Mouse (Mus musculus) hindbrain, embryonic 13.5 days (tissue): ENCODE results near the gene Znrd1as. TPM values are rescaled to one million over a fixed set of nuclear protein-coding genes. Genes with fewer than 3 reads are reported as not detected.
A peak's percentile ranks its signal among the peaks of the same experiment; 100 is the strongest.

ENCODE experiments used
- ATAC-seq: fragments of 200-750 bp; cut with Nextera tagmentation; 2 replicates; pipeline ENCODE4 v1.8.0; 2017; ENCODE audit warnings: moderate TSS enrichment; ENCODE audit not compliant: low FRiP score
- H3K27ac ChIP-seq: fragments of 300-500 bp; sonication (generic); 2 replicates; pipeline ENCODE4 v1.5.1; 2015; ENCODE audit warnings: inconsistent platforms, mild to moderate bottlenecking, moderate library complexity
- H3K27me3 ChIP-seq: fragments of 300-500 bp; sonication (generic); 2 replicates; pipeline ENCODE4 v1.6.1; 2015; ENCODE audit warnings: mild to moderate bottlenecking, inconsistent platforms
- H3K36me3 ChIP-seq: fragments of 300-500 bp; sonication (generic); 2 replicates; pipeline ENCODE4 v1.6.1; 2015; ENCODE audit warnings: mild to moderate bottlenecking, inconsistent platforms
- H3K4me1 ChIP-seq: fragments of 300-500 bp; sonication (generic); replicated peaks from 2 replicates; pipeline ENCODE4 v1.6.1; 2015; ENCODE audit warnings: inconsistent platforms
- H3K4me2 ChIP-seq: fragments of 300-500 bp; sonication (generic); 2 replicates; pipeline ENCODE4 v1.6.1; 2015; ENCODE audit warnings: inconsistent platforms, mild to moderate bottlenecking, moderate library complexity
- H3K4me3 ChIP-seq: fragments of 300-500 bp; sonication (generic); 2 replicates; pipeline ENCODE4 v1.5.1; 2015; ENCODE audit warnings: mild to moderate bottlenecking, inconsistent platforms
- H3K9ac ChIP-seq: fragments of 300-500 bp; sonication (generic); 2 replicates; pipeline ENCODE4 v1.6.1; 2015; ENCODE audit warnings: mild to moderate bottlenecking, inconsistent platforms
- H3K9me3 ChIP-seq: fragments of 300-500 bp; sonication (generic); 2 replicates; pipeline ENCODE4 v1.6.1; 2016; ENCODE audit warnings: inconsistent platforms
- WGBS: fragments of 180-500 bp; shearing (Covaris S2); methylation state at CpG from one replicate; pipeline ENCODE4 v1.1.7; 2015; 5-methylcytosine and 5-hydroxymethylcytosine counted together
- polyA plus RNA-seq: library from polyadenylated mRNA; unstranded; fragments of >200 nt; fragmentation: Nextera tagmentation; extraction: Ambion mirVana; gene quantifications from 2 replicates; pipeline ENCODE4 v1.2.1, GENCODE M21; 2015

Znrd1as gene
- polyA plus RNA-seq, 1 experiment from 2014 or later = 6.3 TPM

DNA sequence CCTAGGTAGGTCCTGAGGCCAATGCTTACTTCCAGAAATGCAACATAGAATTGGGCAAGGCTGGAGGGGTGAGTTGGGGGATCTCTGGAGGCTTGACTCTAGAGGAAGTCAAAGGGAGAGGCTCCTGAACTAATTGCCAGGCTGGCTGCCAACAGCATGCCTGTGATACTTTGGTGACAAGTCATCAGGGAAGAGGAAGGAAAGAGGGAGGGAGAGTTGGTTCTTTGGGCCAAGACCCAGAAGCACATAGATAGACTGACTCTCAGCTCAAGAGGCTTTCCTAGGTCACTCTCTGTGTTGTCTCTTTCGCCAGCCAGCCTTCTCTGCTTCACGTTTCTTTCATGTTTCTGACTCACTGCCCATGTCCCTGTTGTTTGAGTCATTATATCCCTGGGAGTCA, 26.6 kb upstream of the Znrd1as start:
- H3K4me3 ChIP-seq = no peak overlapping the region
- H3K9ac ChIP-seq = no peak overlapping the region
- H3K36me3 ChIP-seq = no peaks in the 10 kb centered on the region
- WGBS = 75% methylated on average over 2 of the region's 2 CpGs
- H3K27me3 ChIP-seq = no peaks in the 10 kb centered on the region
- no peaks in the 10 kb centered on the region for H3K9me3 ChIP-seq
- H3K4me1 ChIP-seq = no peaks in the 10 kb centered on the region
- no peak overlapping the region for H3K27ac ChIP-seq
- no peak overlapping the region for H3K4me2 ChIP-seq
- ATAC-seq = no peak

DNA sequence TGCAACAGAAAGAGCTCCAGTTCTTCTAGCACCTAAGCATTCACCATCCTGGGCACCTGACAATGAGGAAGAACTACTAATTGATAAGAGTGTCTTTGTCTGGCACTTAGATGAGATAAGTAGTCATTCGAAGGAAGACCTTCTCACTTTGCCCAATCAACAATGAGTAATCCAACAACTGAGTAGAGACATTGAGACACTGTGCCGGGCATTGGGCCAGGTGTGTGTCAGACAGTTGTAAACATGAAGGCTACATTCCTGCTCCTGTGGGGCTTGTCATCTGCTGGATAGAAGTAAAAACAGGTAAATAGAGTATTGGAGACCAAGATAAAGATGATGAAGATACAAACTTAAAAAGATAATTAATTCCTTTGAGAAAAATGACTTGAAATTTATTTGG, 20.3 kb upstream of the Znrd1as start:
- Histone ChIP-seq H3K9me3 (no peaks in the 10 kb centered on the region), H3K27me3 (peaks cover 32% of the 10 kb centered on the region), H3K4me2 (no peak overlapping the region), H3K4me1 (peaks cover 7% of the 10 kb centered on the region), H3K36me3 (no peaks in the 10 kb centered on the region), H3K9ac (no peak overlapping the region), H3K27ac (no peak overlapping the region), H3K4me3 (no peak overlapping the region)
- 85% methylated on average over 2 of the region's 2 CpGs for WGBS
- no peak for ATAC-seq

DNA sequence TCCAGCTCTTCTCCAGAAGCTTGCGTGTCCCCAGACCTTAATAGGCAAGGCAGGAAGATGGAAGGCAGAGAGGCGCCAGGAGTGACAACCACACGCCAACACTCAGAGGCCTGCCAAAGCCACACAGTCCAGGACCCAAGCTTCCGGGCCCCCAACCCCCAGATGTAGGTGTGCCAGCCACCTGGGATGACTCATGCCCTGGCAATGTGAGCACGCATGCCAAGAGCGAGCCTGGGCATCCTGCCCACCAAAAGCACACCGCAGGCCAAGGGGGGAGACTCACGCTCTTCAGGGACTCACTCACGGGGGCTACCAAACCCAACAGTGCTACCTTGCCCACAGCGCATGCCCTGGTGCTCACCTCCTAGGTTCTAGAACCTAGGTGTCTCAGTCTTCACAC, 16.0 kb upstream of the Znrd1as start:
- ATAC-seq = no peak
- Histone ChIP-seq H3K9me3 (no peaks in the 10 kb centered on the region), H3K4me3 (peak overlapping the region; percentile 43), H3K4me1 (peaks cover 26% of the 10 kb centered on the region), H3K9ac (peak overlapping the region; percentile 66; the same call in 1 of the 2 replicates), H3K27me3 (peaks cover 63% of the 10 kb centered on the region), H3K4me2 (peak overlapping the region; percentile 76), H3K36me3 (no peaks in the 10 kb centered on the region), H3K27ac (no peak overlapping the region)
- WGBS = 62% methylated on average over 10 of the region's 10 CpGs

DNA sequence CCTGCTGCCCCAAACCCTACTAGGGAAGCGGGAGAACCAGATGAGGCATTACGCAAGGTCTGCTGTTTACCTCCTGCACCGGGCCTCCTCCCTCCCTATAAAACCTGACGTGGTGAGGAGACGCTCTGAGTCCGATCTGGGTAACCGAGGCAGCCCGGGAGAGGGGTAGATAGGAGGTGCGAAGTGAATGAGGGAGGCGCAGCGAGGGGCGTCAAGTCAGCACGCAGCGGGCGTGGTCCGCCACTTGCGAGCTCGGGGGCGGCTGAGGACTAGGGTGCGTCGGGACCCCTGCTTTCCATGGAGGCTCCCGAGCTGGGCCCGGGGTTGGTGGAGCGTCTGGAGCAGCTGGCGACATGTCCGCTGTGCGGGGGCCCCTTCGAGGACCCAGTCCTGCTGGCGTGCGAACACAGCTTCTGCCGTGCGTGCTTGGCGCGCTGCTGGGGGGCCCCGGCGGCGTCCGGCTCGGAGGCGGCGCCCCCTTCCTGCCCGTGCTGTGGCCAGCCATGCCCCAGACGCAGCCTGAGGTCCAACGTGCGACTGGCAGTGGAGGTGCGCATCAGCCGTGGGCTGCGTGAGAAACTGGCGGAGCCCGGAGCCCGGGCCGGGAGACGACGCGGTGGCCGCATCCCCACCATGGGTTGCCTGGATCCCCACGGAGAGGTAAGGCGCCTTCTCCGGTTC, 15.5 kb upstream of the Znrd1as start, which contains the start of gene Rnf39:
Rnf39 (plus strand) TSS at position 128 of the 681 bp plus-strand sequence.
- 3% methylated on average over 59 of the region's 59 CpGs for WGBS
- no peaks in the 10 kb centered on the region for H3K9me3 ChIP-seq
- no peak within 1 kb of the TSS for H3K27ac ChIP-seq
- peak within 1 kb of the TSS; percentile 66 for H3K9ac ChIP-seq
- peak within 1 kb of the TSS; percentile 76 for H3K4me2 ChIP-seq
- ATAC-seq = no peak
- H3K4me3 ChIP-seq = peak within 1 kb of the TSS; percentile 43
- no peaks in the 10 kb centered on the region for H3K36me3 ChIP-seq
- peaks cover 63% of the 10 kb centered on the region for H3K27me3 ChIP-seq
- H3K4me1 ChIP-seq = peaks cover 32% of the 10 kb centered on the region

DNA sequence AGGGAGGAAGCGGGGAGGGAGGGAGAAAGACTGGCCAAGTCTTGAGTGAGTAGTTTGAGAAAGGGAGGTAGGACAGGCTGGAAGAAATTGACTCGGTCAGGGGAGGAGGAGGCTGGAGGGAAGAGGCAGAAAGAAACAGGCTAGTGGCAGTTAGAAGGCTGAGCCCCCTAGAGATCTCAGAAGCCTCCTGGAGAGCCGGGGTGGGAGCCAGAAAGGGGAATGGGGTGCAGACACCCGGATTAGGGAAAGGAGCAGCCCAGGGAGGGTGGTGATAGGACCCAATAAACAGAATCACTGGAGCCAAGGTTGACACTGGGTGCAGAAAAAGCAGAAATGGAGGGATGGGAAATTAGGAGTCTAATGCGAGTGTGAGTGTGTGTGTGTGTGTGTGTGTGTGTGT, 14.7 kb upstream of the Znrd1as start:
- Histone ChIP-seq H3K4me1 (peaks cover 33% of the 10 kb centered on the region), H3K27me3 (peaks cover 63% of the 10 kb centered on the region), H3K9me3 (no peaks in the 10 kb centered on the region), H3K4me3 (no peak overlapping the region; the same call in 1 of the 2 replicates), H3K9ac (no peak overlapping the region), H3K27ac (no peak overlapping the region), H3K36me3 (peaks cover 5% of the 10 kb centered on the region), H3K4me2 (peak overlapping the region; percentile 76; the same call in 1 of the 2 replicates)
- 34% methylated on average over 5 of the region's 5 CpGs for WGBS
- no peak for ATAC-seq

DNA sequence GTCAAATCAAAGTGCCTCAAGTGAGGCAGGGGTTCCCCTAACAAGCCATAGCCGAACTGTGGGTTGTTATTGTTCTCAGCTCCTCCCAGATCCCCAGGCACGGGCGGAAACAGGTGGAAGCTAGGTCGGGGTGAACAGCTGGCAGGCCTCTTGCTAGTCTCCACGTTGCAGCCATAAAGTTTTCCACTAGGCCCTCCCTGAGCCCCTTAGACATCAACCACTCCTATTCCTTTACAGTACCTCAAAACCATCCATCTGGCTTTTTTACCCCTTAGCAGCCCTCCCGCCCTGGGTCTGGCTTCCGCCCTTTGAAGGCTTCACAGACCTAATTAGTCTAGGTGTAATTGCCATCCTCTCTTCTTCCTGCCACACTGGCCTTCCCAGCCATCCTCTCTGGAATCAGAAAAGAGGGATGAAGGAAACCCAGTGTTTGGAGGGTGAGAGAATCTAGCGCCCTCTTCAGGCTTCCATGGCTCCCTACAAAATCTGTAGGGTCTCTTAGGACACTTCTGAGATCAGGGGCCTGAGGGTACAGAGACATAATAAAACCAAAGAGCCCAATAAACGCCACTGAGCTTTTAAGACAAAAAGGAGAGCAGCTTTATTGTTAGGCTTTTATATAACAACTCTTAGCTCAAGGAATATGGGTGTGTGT, 14.1 kb upstream of the Znrd1as start:
- Histone ChIP-seq H3K4me1 (peaks cover 33% of the 10 kb centered on the region), H3K27ac (no peak overlapping the region), H3K27me3 (peaks cover 60% of the 10 kb centered on the region), H3K36me3 (peaks cover 10% of the 10 kb centered on the region), H3K9me3 (no peaks in the 10 kb centered on the region), H3K4me3 (no peak overlapping the region), H3K4me2 (no peak overlapping the region), H3K9ac (no peak overlapping the region)
- 36% methylated on average over 7 of the region's 9 CpGs for WGBS
- no peak for ATAC-seq

DNA sequence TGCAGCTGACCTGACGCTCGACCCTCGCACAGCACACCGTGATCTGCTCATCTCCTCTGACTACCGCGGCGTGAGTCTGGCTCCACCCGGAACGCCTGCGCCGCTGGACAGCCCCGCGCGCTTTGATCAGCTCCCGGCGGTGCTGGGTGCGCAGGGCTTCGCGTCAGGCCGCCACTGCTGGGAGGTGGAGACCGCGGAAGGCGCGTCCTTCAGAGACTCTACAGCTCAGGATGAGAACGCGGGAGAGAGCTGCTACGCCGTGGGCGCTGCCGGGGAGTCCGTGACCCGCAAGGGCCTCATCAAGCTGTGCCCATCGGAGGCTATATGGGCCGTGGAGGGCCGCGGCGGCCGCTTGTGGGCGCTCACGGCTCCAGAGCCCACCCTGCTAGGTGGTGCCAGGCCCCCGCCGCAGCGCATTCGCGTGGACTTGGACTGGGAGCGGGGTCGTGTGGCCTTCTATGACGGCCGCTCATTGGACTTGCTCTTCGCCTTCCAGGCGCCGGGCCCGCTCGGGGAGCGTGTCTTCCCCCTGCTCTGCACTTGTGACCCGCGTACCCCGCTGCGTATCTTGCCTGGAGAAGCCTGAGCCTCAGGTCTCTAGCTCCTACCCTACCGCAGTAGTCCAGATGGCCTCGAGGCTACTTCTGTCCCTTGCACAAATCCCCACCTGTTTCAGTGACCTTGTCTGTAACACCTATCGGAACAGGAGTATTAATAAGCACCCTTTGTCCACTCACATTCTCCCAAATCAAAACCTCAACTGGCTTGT, 11.2 kb upstream of the Znrd1as start:
- H3K4me1 ChIP-seq = peaks cover 47% of the 10 kb centered on the region
- peak overlapping the region; percentile 87 for H3K9ac ChIP-seq
- H3K36me3 ChIP-seq = peaks cover 15% of the 10 kb centered on the region
- H3K27me3 ChIP-seq = peaks cover 39% of the 10 kb centered on the region
- peak overlapping the region; percentile 58 for H3K4me3 ChIP-seq
- WGBS = under 1% methylated on average over 62 of the region's 62 CpGs
- ATAC-seq = peak; percentile 64
- H3K27ac ChIP-seq = peak overlapping the region; percentile 84
- peak overlapping the region; percentile 90 for H3K4me2 ChIP-seq
- H3K9me3 ChIP-seq = no peaks in the 10 kb centered on the region

DNA sequence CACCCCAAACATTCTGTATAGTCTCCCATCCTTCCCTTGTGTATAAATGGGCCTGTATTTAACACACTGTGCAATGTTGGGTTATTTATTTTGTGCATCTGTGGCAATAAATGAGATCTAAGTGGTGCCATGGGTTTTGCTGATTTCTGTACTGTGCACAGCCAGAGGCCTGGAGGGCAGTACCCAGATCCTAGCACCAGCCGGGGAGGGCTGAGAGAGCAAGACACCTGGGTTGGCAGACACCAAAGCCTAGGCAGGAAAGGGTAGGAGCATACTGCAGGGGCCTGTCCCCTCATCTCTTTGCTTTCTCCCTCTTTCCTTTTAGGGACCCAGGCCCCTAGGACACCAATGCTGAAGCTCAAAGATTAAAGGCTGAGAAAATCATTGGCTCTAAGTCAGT, 10.1 kb upstream of the Znrd1as start:
- Histone ChIP-seq H3K27me3 (peaks cover 29% of the 10 kb centered on the region), H3K27ac (0 out of 2 replicates have a peak overlapping the region, but pooled peaks have one; percentile 30), H3K4me3 (no peak overlapping the region), H3K9ac (no peak overlapping the region), H3K36me3 (peaks cover 15% of the 10 kb centered on the region), H3K9me3 (no peaks in the 10 kb centered on the region), H3K4me2 (no peak overlapping the region), H3K4me1 (peaks cover 38% of the 10 kb centered on the region)
- WGBS = 71% methylated on average over 1 of the region's 1 CpGs
- ATAC-seq = no peak

DNA sequence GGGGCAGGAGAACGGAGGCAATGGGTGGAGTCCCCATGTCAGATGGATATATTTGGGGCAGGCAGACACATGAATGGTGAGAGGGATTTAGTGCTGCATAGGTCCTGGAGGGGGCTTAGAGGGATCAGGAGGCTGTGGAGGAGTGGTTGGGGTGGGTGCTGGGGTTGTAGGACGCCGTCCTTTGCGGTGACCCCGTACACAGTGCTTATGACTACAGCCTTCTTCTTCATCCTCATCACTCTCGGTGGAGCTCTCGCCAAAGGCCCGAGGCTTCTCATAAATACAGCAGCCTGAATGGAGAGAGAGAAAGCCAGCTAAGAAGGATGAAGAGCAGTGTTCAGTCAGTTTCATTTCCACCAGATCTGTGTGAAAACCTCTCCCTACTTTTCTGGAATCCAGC, 9.1 kb upstream of the Znrd1as start:
- H3K4me2 ChIP-seq = no peak overlapping the region
- H3K9me3 ChIP-seq = no peaks in the 10 kb centered on the region
- no peak overlapping the region for H3K4me3 ChIP-seq
- WGBS = 95% methylated on average over 8 of the region's 8 CpGs
- peaks cover 35% of the 10 kb centered on the region for H3K4me1 ChIP-seq
- H3K36me3 ChIP-seq = peaks cover 15% of the 10 kb centered on the region
- no peak overlapping the region for H3K9ac ChIP-seq
- H3K27ac ChIP-seq = no peak overlapping the region
- peaks cover 19% of the 10 kb centered on the region for H3K27me3 ChIP-seq
- ATAC-seq = no peak

DNA sequence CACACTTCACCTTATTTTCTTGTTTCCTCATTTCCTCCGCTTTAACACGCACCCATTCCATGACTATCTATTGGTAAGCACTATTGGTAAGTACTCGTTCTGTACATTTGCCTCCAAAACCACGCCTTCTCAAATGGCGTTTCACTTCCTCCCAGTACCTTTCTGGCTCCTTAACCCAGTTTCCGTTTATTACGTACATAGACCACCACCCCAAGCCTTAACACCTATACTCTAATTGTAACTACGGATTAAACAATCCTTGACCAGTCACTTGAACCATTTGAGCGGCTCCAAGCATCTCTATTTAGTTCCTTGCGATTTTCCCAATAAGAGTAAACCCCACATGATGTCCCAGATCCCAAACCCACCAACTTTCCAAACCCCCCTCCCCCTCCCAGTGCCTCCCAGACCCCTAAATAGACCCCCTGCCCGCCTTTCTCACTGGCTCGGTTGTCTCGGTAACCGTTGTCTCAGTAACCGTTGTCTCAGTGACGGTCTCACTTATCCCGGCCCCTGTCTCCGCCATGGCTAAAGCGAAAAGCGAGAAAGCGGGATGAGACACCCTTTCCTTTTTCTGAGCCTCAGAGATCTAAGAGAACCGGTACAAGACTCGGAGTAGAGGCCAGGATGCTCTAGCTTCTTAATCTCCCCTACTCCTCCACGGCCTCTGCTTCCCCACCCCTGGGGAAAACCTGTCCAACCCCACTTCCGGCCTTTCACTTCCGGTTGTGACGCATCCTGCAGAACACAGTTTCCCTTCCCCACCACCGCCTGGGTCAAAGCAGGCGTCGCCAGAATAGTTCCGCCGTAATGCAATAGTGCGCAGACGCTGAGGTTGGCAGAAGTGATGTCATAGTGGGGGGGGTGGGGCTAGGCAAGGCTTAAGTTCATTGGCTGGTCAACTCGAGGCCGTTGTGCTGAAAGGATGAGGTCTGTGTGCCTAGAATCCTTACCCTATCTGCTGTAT, 7.1 kb upstream of the Znrd1as start, which contains the start of gene Ppp1r11:
Ppp1r11 (minus strand) TSS at position 761 of the 967 bp plus-strand sequence.
- peak within 1 kb of the TSS; percentile 69 for H3K4me3 ChIP-seq
- 2% methylated on average over 36 of the region's 36 CpGs for WGBS
- H3K4me1 ChIP-seq = peaks cover 28% of the 10 kb centered on the region
- peak within 1 kb of the TSS; percentile 81 for H3K4me2 ChIP-seq
- H3K27me3 ChIP-seq = no peaks in the 10 kb centered on the region
- peak within 1 kb of the TSS; percentile 80 for H3K9ac ChIP-seq
- H3K9me3 ChIP-seq = no peaks in the 10 kb centered on the region
- ATAC-seq = peak; percentile 95
- peak within 1 kb of the TSS; percentile 92 for H3K27ac ChIP-seq
- H3K36me3 ChIP-seq = peaks cover 19% of the 10 kb centered on the region

DNA sequence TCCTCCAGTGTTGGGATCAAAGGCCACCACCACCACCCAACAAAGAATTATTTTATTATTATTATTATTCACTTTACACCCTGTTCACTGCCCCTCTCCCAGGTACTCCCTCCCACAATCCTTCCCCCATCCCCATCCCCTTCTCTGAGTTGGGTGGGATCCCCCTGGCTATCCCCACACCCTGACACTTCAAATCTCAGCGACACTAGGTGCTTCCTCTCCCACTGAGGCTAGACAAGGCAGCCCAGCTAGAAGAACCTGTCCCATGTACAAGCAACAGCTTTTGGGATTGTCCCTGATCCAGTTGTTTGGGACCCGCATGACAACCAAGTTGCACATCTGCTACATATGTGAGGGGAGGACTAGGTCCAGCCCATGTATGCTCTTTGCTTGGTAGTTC, 5.8 kb upstream of the Znrd1as start:
- ATAC-seq = no peak
- no peak overlapping the region for H3K9ac ChIP-seq
- no peak overlapping the region for H3K27ac ChIP-seq
- H3K4me2 ChIP-seq = no peak overlapping the region
- no peaks in the 10 kb centered on the region for H3K9me3 ChIP-seq
- peaks cover 29% of the 10 kb centered on the region for H3K4me1 ChIP-seq
- peaks cover 21% of the 10 kb centered on the region for H3K36me3 ChIP-seq
- no peak overlapping the region for H3K4me3 ChIP-seq
- no peaks in the 10 kb centered on the region for H3K27me3 ChIP-seq
- 92% methylated on average over 2 of the region's 2 CpGs for WGBS
